Mouse (Mus musculus): ENCODE results near the gene Alpk3.

Gene Alpk3

GRCm38 (mm10) chr7:81057471-81057870 is at the start of gene Alpk3:
Alpk3 (plus strand) TSS chr7:81057600.
- no peak for DNase-seq (ENCODE audit: low spot score)

- DNase-seq (ENCODE audit: low spot score) = no peak
Observed at GRCm38 (mm10) chr7:81008285-81008684, 49.1 kb upstream of the Alpk3 start.

GRCm38 (mm10) chr7:81011576-81011975 is 45.8 kb upstream of the Alpk3 start:
- DNase-seq (ENCODE audit: low spot score) = no peak

GRCm38 (mm10) chr7:81020307-81020706 is 37.1 kb upstream of the Alpk3 start:
- DNase-seq (ENCODE audit: low spot score) = no peak

- no peak for DNase-seq (ENCODE audit: low spot score)
Observed at GRCm38 (mm10) chr7:81022731-81023130, 34.7 kb upstream of the Alpk3 start.

- no peak for DNase-seq (ENCODE audit: low spot score)
Observed at GRCm38 (mm10) chr7:81024118-81024517, 33.3 kb upstream of the Alpk3 start.

GRCm38 (mm10) chr7:81024651-81025050 is 32.7 kb upstream of the Alpk3 start:
- no peak for DNase-seq (ENCODE audit: low spot score)

GRCm38 (mm10) chr7:81025751-81026150 is 31.6 kb upstream of the Alpk3 start:
- DNase-seq (ENCODE audit: low spot score) = no peak

GRCm38 (mm10) chr7:81039711-81040110 is 17.7 kb upstream of the Alpk3 start:
- DNase-seq (ENCODE audit: low spot score) = no peak

- DNase-seq (ENCODE audit: low spot score) = no peak
Observed at GRCm38 (mm10) chr7:81043023-81043620, 14.3 kb upstream of the Alpk3 start.

- no peak for DNase-seq (ENCODE audit: low spot score)
Observed at GRCm38 (mm10) chr7:81047847-81048246, 9.6 kb upstream of the Alpk3 start.

- no peak for DNase-seq (ENCODE audit: low spot score)
Observed at GRCm38 (mm10) chr7:81048513-81048912, 8.9 kb upstream of the Alpk3 start.

GRCm38 (mm10) chr7:81049966-81050365 is 7.4 kb upstream of the Alpk3 start:
- no peak for DNase-seq (ENCODE audit: low spot score)

GRCm38 (mm10) chr7:81055709-81056370 is 1.6 kb upstream of the Alpk3 start:
- DNase-seq (ENCODE audit: low spot score) = no peak

- DNase-seq (ENCODE audit: low spot score) = no peak
Observed at GRCm38 (mm10) chr7:81057901-81058711, 706 bp downstream of the Alpk3 start.

GRCm38 (mm10) chr7:81058712-81059154 is 1.3 kb downstream of the Alpk3 start:
- no peak for DNase-seq (ENCODE audit: low spot score)

- no peak for DNase-seq (ENCODE audit: low spot score)
Observed at GRCm38 (mm10) chr7:81059388-81059787, 2.0 kb downstream of the Alpk3 start.

- DNase-seq (ENCODE audit: low spot score) = no peak
Observed at GRCm38 (mm10) chr7:81060908-81061307, 3.5 kb downstream of the Alpk3 start.

GRCm38 (mm10) chr7:81061936-81062335 is 4.5 kb downstream of the Alpk3 start:
- no peak for DNase-seq (ENCODE audit: low spot score)

- no peak for DNase-seq (ENCODE audit: low spot score)
Observed at GRCm38 (mm10) chr7:81063332-81063731, 5.9 kb downstream of the Alpk3 start.

- DNase-seq (ENCODE audit: low spot score) = no peak
Observed at GRCm38 (mm10) chr7:81066714-81067113, 9.3 kb downstream of the Alpk3 start.

- no peak for DNase-seq (ENCODE audit: low spot score)
Observed at GRCm38 (mm10) chr7:81072463-81072862, 15.1 kb downstream of the Alpk3 start.

- no peak for DNase-seq (ENCODE audit: low spot score)
Observed at GRCm38 (mm10) chr7:81073273-81073672, 15.9 kb downstream of the Alpk3 start.

All from ovary, postnatal 10 days (tissue).